Mouse (Mus musculus) kidney, postnatal 10 days (tissue): ENCODE results near the gene Cldn2.
A peak's percentile ranks its signal among the peaks of the same experiment; 100 is the strongest.
"Not testable (repeated sequence)": the region's sequence is repeated elsewhere in the genome, so short reads cannot be mapped to it uniquely, and the experiment has no call there.

Source experiments
- DNase-seq: peaks from one replicate; pipeline ENCODE4 v3.0.0; 2021; ENCODE audit warnings: mixed read lengths

The Cldn2 gene

GRCm38 (mm10) chrX:139800406-139800878 lies at the start of gene Cldn2:
Gene Cldn2 (plus strand): TSS chrX:139800828.
- DNase-seq, result peak; percentile 20

DNA sequence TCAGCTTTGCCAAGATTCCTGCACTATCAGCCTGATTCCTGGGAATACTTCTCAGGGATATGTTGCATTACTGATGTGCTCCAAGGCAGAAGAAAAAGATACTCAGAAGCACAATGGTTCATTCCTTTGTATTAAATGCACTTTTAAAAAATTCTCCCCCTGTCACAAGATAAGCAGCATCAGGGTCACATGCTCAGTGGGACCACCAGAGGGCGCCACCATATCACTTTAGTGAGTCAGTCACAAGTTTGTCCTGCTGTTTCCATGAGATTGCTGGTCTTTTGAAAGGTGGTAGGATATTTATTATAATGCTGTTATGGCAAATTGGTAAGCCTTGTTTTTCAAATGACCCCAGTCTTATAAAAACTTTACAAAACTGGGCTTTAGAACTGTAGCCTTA lies 48.8 kb upstream of the Cldn2 start:
- DNase-seq, result peak; percentile 74

- not testable (repeated sequence) for DNase-seq
These were observed 42.0 kb upstream of the Cldn2 start for GRCm38 (mm10) chrX:139758634-139759033.

DNA sequence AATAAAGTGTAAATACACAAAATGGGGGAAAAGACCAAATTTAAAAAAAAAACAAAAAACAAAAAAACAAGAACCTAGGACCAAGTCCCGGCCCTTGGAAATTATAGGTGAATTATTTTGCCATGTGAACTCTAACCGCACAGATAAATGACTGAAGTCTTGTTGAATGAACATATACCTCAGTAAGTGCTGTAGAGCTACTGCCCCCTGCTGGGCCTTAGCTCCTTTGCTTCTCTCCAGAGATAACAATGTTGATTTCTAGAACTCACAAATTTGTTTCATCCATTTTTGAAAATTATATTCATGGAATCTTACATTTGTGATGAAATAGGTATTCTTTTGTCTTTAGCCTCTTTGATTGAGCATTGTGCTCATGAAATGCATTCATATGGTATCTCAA lies 38.1 kb upstream of the Cldn2 start:
- DNase-seq, result peak; percentile 44

GRCm38 (mm10) chrX:139769975-139770637 lies 30.5 kb upstream of the Cldn2 start:
- no peak for DNase-seq

DNA sequence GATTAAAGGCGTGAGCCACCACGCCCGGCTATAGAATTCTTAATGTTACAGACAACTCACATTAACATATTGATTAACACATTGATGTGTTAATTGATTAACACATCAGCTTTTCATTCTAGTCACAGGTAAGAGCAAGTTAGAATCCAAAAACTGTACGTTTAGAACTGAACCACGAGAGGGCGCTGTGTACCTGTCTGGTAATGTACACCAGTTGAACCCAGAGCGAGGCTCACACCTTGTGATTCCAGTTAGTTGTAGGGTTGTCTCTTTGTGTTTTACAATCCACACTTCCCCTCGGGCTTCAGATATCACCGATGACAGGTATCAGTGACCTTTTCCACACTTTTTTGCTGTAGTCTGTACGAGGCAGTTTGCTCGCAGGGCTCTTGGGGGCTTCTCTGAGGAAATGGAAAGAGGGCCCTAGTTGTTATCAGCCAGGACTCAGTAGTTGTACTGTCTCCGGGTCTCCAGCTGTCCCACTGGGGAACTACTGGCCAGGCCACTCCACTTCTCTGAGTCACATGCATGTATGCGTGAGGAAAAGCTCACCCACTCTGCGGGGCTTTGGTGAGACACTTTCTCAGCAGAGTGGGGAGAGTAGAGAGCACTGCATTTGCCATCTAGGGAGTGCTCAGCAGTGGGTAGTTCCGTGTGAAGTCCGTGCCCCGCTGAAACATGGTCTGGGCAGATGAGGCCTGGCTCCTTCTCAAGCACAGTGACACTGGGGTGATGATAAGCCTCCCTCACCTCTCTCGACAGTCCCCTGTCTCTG lies 26.1 kb upstream of the Cldn2 start:
- DNase-seq, result peak; percentile 71

- peak; percentile 19 for DNase-seq
These were observed 25.5 kb upstream of the Cldn2 start for GRCm38 (mm10) chrX:139775084-139775612.

DNA sequence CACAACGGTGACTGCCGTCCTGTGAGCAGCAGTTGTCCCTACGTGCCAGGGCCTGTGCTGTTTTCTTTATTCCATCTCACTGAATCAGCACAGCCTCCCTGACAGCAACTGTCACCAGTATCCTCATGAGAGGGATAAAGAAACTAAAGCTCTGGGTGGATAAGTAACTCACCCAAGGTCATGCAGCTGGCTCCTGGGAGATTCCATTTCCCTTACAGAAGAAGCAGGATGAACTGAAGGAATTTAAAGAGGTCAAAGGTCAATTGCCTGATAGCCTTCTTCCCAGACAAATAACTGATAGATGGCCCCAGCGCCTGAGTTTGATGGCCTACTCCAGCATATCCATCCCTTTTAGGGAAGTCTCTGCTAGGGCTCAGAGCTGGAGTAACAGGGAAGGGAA lies 23.3 kb upstream of the Cldn2 start:
- DNase-seq, result no peak

DNA sequence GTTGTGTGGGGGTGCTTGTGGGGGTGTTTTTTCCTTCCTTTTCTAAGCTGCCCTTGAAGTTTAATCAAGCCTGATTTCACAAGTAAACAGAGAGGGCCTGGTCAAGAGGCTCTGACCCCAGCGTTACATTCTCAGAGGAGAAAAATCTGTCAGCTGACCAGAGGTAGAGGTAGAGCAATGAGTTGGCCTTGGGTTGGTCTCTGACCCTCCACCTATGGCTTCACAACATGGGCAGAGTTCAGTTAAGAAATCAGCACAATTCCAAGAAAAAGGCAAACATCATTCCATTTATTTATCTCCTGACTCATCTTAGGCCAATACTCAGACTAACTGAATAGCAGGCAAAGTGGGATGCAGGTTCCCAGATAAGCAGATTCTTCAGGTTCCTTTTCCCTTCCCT lies 21.7 kb upstream of the Cldn2 start:
- no peak for DNase-seq

DNA sequence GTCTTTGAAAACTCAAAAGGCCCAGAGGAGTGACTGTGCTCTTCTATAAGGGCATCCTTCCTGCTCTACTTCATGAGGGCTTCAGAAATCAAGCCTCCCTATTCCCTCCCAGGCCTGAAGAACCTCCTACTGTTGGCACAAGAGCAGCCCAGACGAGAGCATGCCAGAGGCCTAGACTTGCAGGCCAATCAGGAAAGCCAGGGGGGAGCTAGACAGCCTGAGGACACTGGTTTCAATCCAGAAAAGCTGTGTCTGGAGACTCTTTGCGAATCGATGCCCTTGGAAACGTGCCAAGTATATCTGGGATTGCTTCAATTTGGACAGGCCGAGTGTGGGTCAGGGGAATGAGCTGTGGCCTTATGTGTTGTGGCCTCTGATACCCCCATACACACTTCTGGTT lies 21.2 kb upstream of the Cldn2 start:
- DNase-seq, result no peak

- DNase-seq, result no peak
These were observed 19.6 kb upstream of the Cldn2 start for GRCm38 (mm10) chrX:139780988-139781387.

GRCm38 (mm10) chrX:139781563-139781962 lies 19.1 kb upstream of the Cldn2 start:
- DNase-seq, result no peak

DNA sequence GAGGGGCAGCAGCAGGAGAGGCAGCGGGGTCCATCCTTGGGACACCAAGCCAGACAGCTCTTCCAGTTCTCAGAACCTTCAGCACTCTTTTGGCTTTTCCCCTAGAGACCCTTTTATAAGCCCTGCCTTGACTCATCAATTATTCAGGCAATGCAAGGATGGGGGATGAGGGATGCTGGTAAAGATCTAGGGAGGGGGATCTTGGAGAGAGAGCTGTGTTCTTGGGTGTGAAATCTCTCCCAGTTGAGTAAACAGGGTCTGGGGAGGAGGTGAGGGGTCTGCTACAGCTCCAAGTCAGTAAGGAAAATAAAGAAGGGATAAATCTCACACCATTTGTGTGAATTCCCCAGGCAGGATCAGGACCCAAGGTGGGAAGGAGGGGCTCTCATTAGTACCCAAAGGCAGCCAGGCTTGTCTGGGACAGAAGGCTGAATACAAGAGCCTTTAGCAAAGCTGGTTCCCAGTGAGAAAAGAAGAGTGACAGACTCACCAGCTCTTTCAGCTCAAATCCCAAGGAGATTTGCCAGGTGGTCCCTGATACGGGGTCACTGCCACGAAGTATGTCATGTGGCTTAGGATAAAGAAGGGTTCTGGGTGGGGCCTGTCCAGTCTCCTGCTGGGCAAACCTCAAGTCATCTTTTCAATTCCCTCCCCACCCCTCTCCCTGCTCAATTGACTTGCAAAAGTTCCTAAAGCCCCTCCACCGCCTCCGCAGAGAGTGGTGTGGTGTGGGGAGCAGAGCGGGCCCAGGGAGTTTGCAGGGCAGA lies 18.2 kb upstream of the Cldn2 start, which contains the start of gene Ripply1:
Ripply1 (minus strand) TSS at position 76 of the 767 bp plus-strand sequence.
- DNase-seq, result no peak

- peak; percentile 43 for DNase-seq
These were observed 17.6 kb upstream of the Cldn2 start for GRCm38 (mm10) chrX:139783045-139783422.

DNA sequence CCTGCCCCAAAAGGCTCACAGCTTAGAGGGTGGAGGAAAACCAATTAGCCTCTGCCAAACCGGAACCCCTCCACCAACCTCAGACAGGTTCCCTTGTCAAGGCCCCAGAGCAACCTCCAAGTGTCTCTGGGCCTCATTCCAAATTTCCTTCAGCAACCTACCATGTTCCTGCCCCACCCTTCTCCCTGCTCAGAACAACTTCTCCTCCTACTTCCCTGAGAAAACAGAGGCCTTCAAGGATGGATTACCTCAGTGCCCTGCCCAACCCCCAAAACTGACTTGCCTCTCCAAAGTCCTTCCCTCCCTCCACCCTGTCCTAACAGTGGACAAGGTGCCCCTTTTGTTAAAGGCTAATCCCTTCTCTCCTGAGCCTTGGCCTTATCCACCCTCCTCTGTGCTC lies 14.9 kb upstream of the Cldn2 start:
- DNase-seq, result peak; percentile 19

- DNase-seq, result no peak
These were observed 6.4 kb upstream of the Cldn2 start for GRCm38 (mm10) chrX:139794072-139794845.

GRCm38 (mm10) chrX:139796037-139796436 lies 4.6 kb upstream of the Cldn2 start:
- DNase-seq, result no peak

DNA sequence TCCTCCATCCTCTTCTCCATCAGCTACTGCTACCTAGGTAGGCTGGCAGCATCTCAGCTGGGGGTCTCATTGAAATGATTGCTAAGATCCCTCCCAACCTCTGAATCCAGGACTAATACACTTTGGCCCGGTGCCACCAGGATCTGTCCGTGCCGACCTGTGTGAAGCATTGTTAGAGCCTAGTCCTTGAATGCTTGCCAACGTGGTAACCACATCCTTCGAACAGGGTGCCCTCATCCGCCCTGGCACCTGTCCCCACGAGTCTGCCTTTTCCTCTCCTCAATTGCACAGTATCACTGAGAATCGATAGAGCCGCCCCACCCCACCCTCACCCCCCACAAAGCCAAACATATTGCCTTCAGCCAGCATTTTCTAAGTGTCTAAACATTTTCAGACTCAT lies 2.8 kb upstream of the Cldn2 start:
- peak; percentile 33 for DNase-seq

DNA sequence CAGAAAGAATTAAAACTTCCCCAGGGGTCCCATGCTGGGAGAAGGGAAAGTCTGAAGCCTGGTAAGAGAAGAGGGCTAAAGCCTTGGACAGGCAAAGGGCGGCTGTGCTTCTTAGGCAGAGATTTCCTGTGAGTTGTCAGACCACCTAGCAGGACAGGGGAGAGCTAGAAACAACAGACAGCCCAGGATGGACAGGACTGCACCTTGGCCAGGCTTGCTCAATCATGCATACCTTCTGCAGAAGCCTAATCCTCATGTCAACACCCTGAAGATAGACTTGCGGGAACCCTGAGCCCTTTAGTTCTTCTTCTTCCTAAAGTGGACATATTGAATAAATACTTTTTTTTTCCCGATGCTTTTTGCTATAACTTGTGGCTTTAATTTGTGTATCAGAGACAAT lies 675 bp upstream of the Cldn2 start:
- DNase-seq, result no peak

DNA sequence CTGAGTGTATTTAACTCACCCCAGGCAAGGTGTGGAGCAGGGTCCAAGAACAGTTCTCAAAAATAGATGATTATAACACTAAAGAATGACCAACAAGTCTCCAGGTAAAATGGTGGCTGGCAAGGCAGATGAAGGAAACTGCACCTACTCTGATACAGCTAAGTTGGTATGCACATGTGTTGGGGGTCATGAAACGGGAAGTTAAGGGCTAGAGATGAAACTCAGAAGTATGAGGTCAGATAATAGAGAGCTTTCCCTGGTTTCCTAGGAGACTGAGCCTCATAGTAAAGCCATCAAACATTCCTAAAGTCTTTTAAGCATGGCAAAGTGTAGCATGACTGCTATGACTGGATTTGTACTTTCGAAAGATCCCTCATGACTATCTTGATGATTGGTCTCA lies 2.4 kb downstream of the Cldn2 start:
- no peak for DNase-seq

GRCm38 (mm10) chrX:139805918-139806317 lies 5.3 kb downstream of the Cldn2 start:
- no peak for DNase-seq

DNA sequence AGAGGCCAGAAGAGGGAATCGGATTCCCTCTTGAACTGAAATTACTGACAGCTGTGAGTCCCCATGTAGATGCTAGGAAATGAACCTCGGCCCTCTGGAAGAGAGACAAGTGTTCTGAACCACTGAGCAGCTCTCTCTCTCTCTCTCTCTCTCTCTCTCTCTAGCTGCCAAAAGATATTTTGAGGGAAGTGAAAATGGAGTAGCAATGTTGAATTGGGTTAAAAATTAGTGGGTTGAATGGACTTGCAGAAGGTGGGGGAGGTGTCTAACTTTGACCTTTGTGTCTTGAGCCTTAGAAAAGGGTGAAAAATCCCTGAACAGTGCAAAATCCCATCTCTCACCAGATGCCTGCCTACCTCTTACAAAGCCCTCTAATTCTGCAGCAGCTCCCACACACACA lies 6.8 kb downstream of the Cldn2 start:
- DNase-seq, result no peak
